ENCODE assay signal across 8 mouse cellular contexts in genomic region chr2:168207883-168208282, GRCm38 (mm10). TPM values are rescaled to one million over a fixed set of nuclear protein-coding genes. Genes with fewer than 3 reads are reported as not detected.
A peak's percentile ranks its signal among the peaks of the same experiment; 100 is the strongest.
DNase-seq lines count a peak whose midpoint lies in the region; ATAC-seq and TF ChIP-seq lines count a peak whose summit lies in the region.

No protein-coding gene starts in this region.

- H3K4me2 ChIP-seq in heart, postnatal 0 days (ENCODE audit: low read depth, low read length): no peak overlapping the region
- peak overlapping the region; percentile 70 for H3K4me2 ChIP-seq in hindbrain, embryonic 15.5 days
- H3K4me2 ChIP-seq in midbrain, embryonic 13.5 days (replicated peaks): peak overlapping the region; percentile 87; the same call in 1 of the 2 replicates

- WGBS in heart, postnatal 0 days: 88% methylated on average over 3 of the region's 3 CpGs
- 90% methylated on average over 3 of the region's 3 CpGs for WGBS in hindbrain, embryonic 15.5 days
- whole genome bisulfite sequencing in midbrain, embryonic 13.5 days: 91% methylated on average over 3 of the region's 3 CpGs

- TF ChIP-seq POLR2A in cortical plate, adult 2 months (IDR thresholded peaks at IDR 0.05; ENCODE audit: extremely low read depth, insufficient read depth, low read length): no peak

- DNase-seq in heart, postnatal 0 days (ENCODE audit: low spot score): no peak
- DNase-seq in heart, postnatal 36 days: no peak
- no peak for DNase-seq in adrenal gland, postnatal 4 days (ENCODE audit: low spot score in 2 of 2)
- no peak for DNase-seq in embryo, embryonic 10.5 days (ENCODE audit: low spot score)
- DNase-seq in urinary bladder, postnatal 36 days (ENCODE audit: low spot score in 2 of 2): no peak

- TF ChIP-seq EP300 in heart, postnatal 0 days (IDR thresholded peaks at IDR 0.05; ENCODE audit: low read depth): no peak

- no peak for ATAC-seq in heart, postnatal 0 days (ENCODE audit: insufficient read depth, low read depth)
- no peak; the same call in 1 of the 2 replicates for ATAC-seq in hindbrain, embryonic 15.5 days (ENCODE audit: low FRiP score, low read depth)
- 0 out of 2 replicates have a peak, but pooled peaks have one; percentile 1 for ATAC-seq in midbrain, embryonic 13.5 days

- no peak overlapping the region for H3K4me3 ChIP-seq in heart, postnatal 0 days (ENCODE audit: low read depth, low read length)
- H3K4me3 ChIP-seq in cortical plate, adult 2 months (ENCODE audit: insufficient read depth, low read length): no peak overlapping the region; the same call in 1 of the 2 replicates
- no peak overlapping the region; the same call in 1 of the 2 replicates for H3K4me3 ChIP-seq in hindbrain, embryonic 15.5 days
- no peak overlapping the region for H3K4me3 ChIP-seq in midbrain, embryonic 13.5 days (replicated peaks)

- H3K27me3 ChIP-seq in heart, postnatal 0 days (ENCODE audit: control insufficient read depth, insufficient read depth, low read length): no peaks in the 10 kb centered on the region
- no peaks in the 10 kb centered on the region for H3K27me3 ChIP-seq in hindbrain, embryonic 15.5 days
- H3K27me3 ChIP-seq in midbrain, embryonic 13.5 days: no peaks in the 10 kb centered on the region

- peaks cover 40% of the 10 kb centered on the region for H3K36me3 ChIP-seq in heart, postnatal 0 days (replicated peaks; ENCODE audit: control insufficient read depth, insufficient read depth, low read length)
- H3K36me3 ChIP-seq in hindbrain, embryonic 15.5 days: peaks cover 44% of the 10 kb centered on the region
- H3K36me3 ChIP-seq in midbrain, embryonic 13.5 days: peaks cover 44% of the 10 kb centered on the region

- H3K9ac ChIP-seq in heart, postnatal 0 days (replicated peaks; ENCODE audit: low read depth, low read length): no peak overlapping the region
- H3K9ac ChIP-seq in hindbrain, embryonic 15.5 days: no peak overlapping the region
- no peak overlapping the region for H3K9ac ChIP-seq in midbrain, embryonic 13.5 days (replicated peaks)

- intact Hi-C loops in heart, postnatal 36 days (cut with DNase I): loop anchor here (2.0 kb wide), 1 partner anchor 23 kb away; the partner anchor contains the start of genes Dpm1, Gm20716 and Mocs3

- peaks cover 13% of the 10 kb centered on the region; the same call in 1 of the 2 replicates for H3K4me1 ChIP-seq in heart, postnatal 0 days (ENCODE audit: control insufficient read depth, insufficient read depth)
- peaks cover 4% of the 10 kb centered on the region; the same call in 1 of the 2 replicates for H3K4me1 ChIP-seq in cortical plate, adult 2 months (ENCODE audit: control insufficient read depth, insufficient read depth, low read length)
- peaks cover 23% of the 10 kb centered on the region for H3K4me1 ChIP-seq in hindbrain, embryonic 15.5 days (replicated peaks)
- H3K4me1 ChIP-seq in midbrain, embryonic 13.5 days (replicated peaks): peaks cover 21% of the 10 kb centered on the region

- peak overlapping the region; percentile 98 for H3K27ac ChIP-seq in heart, postnatal 0 days (ENCODE audit: low read depth)
- peak overlapping the region; percentile 95; the same call in 1 of the 2 replicates for H3K27ac ChIP-seq in cortical plate, adult 2 months (ENCODE audit: insufficient read depth, low read length)
- peak overlapping the region; percentile 100 for H3K27ac ChIP-seq in hindbrain, embryonic 15.5 days (replicated peaks)
- H3K27ac ChIP-seq in midbrain, embryonic 13.5 days: peak overlapping the region; percentile 99

- no peak for TF ChIP-seq CTCF in heart, postnatal 0 days (IDR thresholded peaks at IDR 0.05; ENCODE audit: low read depth)
- TF ChIP-seq CTCF in cortical plate, adult 2 months (IDR thresholded peaks at IDR 0.05; ENCODE audit: extremely low read depth, insufficient read depth, low read length): no peak

- H3K9me3 ChIP-seq in heart, postnatal 0 days (replicated peaks; ENCODE audit: control insufficient read depth, low read length): no peaks in the 10 kb centered on the region
- no peaks in the 10 kb centered on the region for H3K9me3 ChIP-seq in hindbrain, embryonic 15.5 days
- no peaks in the 10 kb centered on the region for H3K9me3 ChIP-seq in midbrain, embryonic 13.5 days

RNA-seq across cellular contexts. Expression of gene Adnp, which starts 1.0 kb away (rescaled TPM):
- 11.2 and 28.2 TPM in 2 replicates for total RNA-seq in heart, postnatal 0 days (2014; rRNA removed; ENCODE audit: low replicate concordance)
- 1.4 and 2.4 TPM in 2 replicates for polyA plus RNA-seq in heart, postnatal 0 days (2015; fragmentation: Nextera tagmentation; extraction: Ambion mirVana)
- 10 to 100 TPM; 32.6 to 33.2 TPM for total RNA-seq in heart, postnatal 36 days (2021)
- 33.0 and 34.5 TPM in 2 replicates for polyA plus RNA-seq in cortical plate, adult 2 months (2012; rRNA removed)
- polyA plus RNA-seq in hindbrain, embryonic 15.5 days (2015; fragmentation: Nextera tagmentation; extraction: Ambion mirVana): 14.7 and 15.3 TPM in 2 replicates
- 2.5 and 5.1 TPM in 2 replicates for polyA plus RNA-seq in midbrain, embryonic 13.5 days (2015; fragmentation: Nextera tagmentation; extraction: Ambion mirVana)
- total RNA-seq in adrenal gland, postnatal 4 days (2021): 10 to 100 TPM; 81.3 to 94.6 TPM

RNA-seq across cellular contexts. Expression of gene Gm20716, which starts 22.3 kb away (rescaled TPM):
- total RNA-seq in heart, postnatal 0 days (2014; rRNA removed; ENCODE audit: low replicate concordance): 14.2 and 19.2 TPM in 2 replicates
- 7.5 and 9.2 TPM in 2 replicates for polyA plus RNA-seq in heart, postnatal 0 days (2015; fragmentation: Nextera tagmentation; extraction: Ambion mirVana)
- 10 to 100 TPM; 14.3 to 16.5 TPM for total RNA-seq in heart, postnatal 36 days (2021)
- polyA plus RNA-seq in cortical plate, adult 2 months (2012; rRNA removed): 32.5 and 36.9 TPM in 2 replicates
- polyA plus RNA-seq in hindbrain, embryonic 15.5 days (2015; fragmentation: Nextera tagmentation; extraction: Ambion mirVana): 18.2 and 22.2 TPM in 2 replicates
- 29.1 and 29.4 TPM in 2 replicates for polyA plus RNA-seq in midbrain, embryonic 13.5 days (2015; fragmentation: Nextera tagmentation; extraction: Ambion mirVana)
- 10 to 100 TPM; 34.4 to 43.4 TPM for total RNA-seq in adrenal gland, postnatal 4 days (2021)

RNA-seq across cellular contexts. Expression of gene Dpm1, which starts 22.5 kb away (rescaled TPM):
- 108 and 163 TPM in 2 replicates for total RNA-seq in heart, postnatal 0 days (2014; rRNA removed; ENCODE audit: low replicate concordance)
- polyA plus RNA-seq in heart, postnatal 0 days (2015; fragmentation: Nextera tagmentation; extraction: Ambion mirVana): 141 and 151 TPM in 2 replicates
- 10 to 100 TPM; 76.0 to 92.6 TPM for total RNA-seq in heart, postnatal 36 days (2021)
- polyA plus RNA-seq in cortical plate, adult 2 months (2012; rRNA removed): 22.2 and 22.4 TPM in 2 replicates
- 54.6 and 62.1 TPM in 2 replicates for polyA plus RNA-seq in hindbrain, embryonic 15.5 days (2015; fragmentation: Nextera tagmentation; extraction: Ambion mirVana)
- polyA plus RNA-seq in midbrain, embryonic 13.5 days (2015; fragmentation: Nextera tagmentation; extraction: Ambion mirVana): 68.0 and 71.8 TPM in 2 replicates
- total RNA-seq in adrenal gland, postnatal 4 days (2021): 100 to 1,000 TPM in 1 of 2 experiments, 10 to 100 TPM in 1; 93.0 to 109 TPM

RNA-seq across cellular contexts. Expression of gene Mocs3, which starts 22.5 kb away (rescaled TPM):
- 6.0 and 22.2 TPM in 2 replicates for total RNA-seq in heart, postnatal 0 days (2014; rRNA removed; ENCODE audit: low replicate concordance)
- 3.8 and 4.7 TPM in 2 replicates for polyA plus RNA-seq in heart, postnatal 0 days (2015; fragmentation: Nextera tagmentation; extraction: Ambion mirVana)
- total RNA-seq in heart, postnatal 36 days (2021): 1 to 10 TPM; 7.9 to 8.0 TPM
- 13.9 and 14.6 TPM in 2 replicates for polyA plus RNA-seq in cortical plate, adult 2 months (2012; rRNA removed)
- polyA plus RNA-seq in hindbrain, embryonic 15.5 days (2015; fragmentation: Nextera tagmentation; extraction: Ambion mirVana): 8.5 and 10.2 TPM in 2 replicates
- 6.0 and 8.7 TPM in 2 replicates for polyA plus RNA-seq in midbrain, embryonic 13.5 days (2015; fragmentation: Nextera tagmentation; extraction: Ambion mirVana)
- 10 to 100 TPM; 13.4 to 13.6 TPM for total RNA-seq in adrenal gland, postnatal 4 days (2021)
